Mouse (Mus musculus) ovary, postnatal 36 days (tissue): ENCODE measurements at regions not wholly inside any gene's neighbourhood (a gene's known extent, or its start where the extent isn't known, plus 50 kb on each side); places are given as distances from the start of the nearest gene placed in this dataset.

ENCODE experiments used
- DNase-seq: peaks from one replicate; pipeline ENCODE4 v3.0.0; 2022; ENCODE audit warnings: low spot score, mixed read lengths

- no peak for DNase-seq
Measured at GRCm38 (mm10) chr12:106128944-106129724, 119.1 kb downstream of the Vrk1 start.

- no peak for DNase-seq
Measured at GRCm38 (mm10) chr12:106130071-106130676, 120.1 kb downstream of the Vrk1 start.

- DNase-seq: no peak
Measured at GRCm38 (mm10) chr12:106132715-106133114, 122.7 kb downstream of the Vrk1 start.

GRCm38 (mm10) chr12:106138466-106138865, 128.4 kb downstream of the Vrk1 start:
- no peak for DNase-seq

GRCm38 (mm10) chr12:106139491-106139890, 129.5 kb downstream of the Vrk1 start:
- DNase-seq: no peak

GRCm38 (mm10) chr12:106139927-106140326, 129.9 kb downstream of the Vrk1 start:
- no peak for DNase-seq

- no peak for DNase-seq
Measured at GRCm38 (mm10) chr12:106140671-106141070, 130.6 kb downstream of the Vrk1 start.

GRCm38 (mm10) chr12:106143548-106143947, 133.5 kb downstream of the Vrk1 start:
- no peak for DNase-seq

GRCm38 (mm10) chr12:106156837-106157236, 146.8 kb downstream of the Vrk1 start:
- DNase-seq: no peak

- DNase-seq: no peak
Measured at GRCm38 (mm10) chr12:106157827-106158226, 147.8 kb downstream of the Vrk1 start.

- no peak for DNase-seq
Measured at GRCm38 (mm10) chr12:106158620-106159019, 148.6 kb downstream of the Vrk1 start.

GRCm38 (mm10) chr12:106171301-106171700, 161.3 kb downstream of the Vrk1 start:
- DNase-seq: no peak

- no peak for DNase-seq
Measured at GRCm38 (mm10) chr12:106173211-106173610, 163.2 kb downstream of the Vrk1 start.

GRCm38 (mm10) chr12:106174070-106174980, 164.3 kb downstream of the Vrk1 start:
- DNase-seq: no peak

- no peak for DNase-seq
Measured at GRCm38 (mm10) chr12:106174981-106175700, 165.1 kb downstream of the Vrk1 start.

GRCm38 (mm10) chr12:106177302-106177701, 167.3 kb downstream of the Vrk1 start:
- DNase-seq: no peak

- no peak for DNase-seq
Measured at GRCm38 (mm10) chr12:106177861-106178260, 167.8 kb downstream of the Vrk1 start.

GRCm38 (mm10) chr12:106178688-106179205, 168.7 kb downstream of the Vrk1 start:
- DNase-seq: no peak

GRCm38 (mm10) chr12:106182923-106183322, 172.9 kb downstream of the Vrk1 start:
- DNase-seq: no peak

GRCm38 (mm10) chr12:106183973-106184372, 173.9 kb downstream of the Vrk1 start:
- no peak for DNase-seq

- DNase-seq: no peak
Measured at GRCm38 (mm10) chr12:106185398-106186077, 175.5 kb downstream of the Vrk1 start.
